Mouse (Mus musculus): ENCODE data around the gene Nxnl2.

Gene Nxnl2

GRCm38 (mm10) chr13:51170691-51171680 lies at the start of gene Nxnl2:
Gene Nxnl2, plus strand, starts transcription at chr13:51171022.
- peak; percentile 74 to 76 for DNase-seq

GRCm38 (mm10) chr13:51121966-51122365 lies 48.9 kb upstream of the Nxnl2 start:
- DNase-seq = no peak

DNA sequence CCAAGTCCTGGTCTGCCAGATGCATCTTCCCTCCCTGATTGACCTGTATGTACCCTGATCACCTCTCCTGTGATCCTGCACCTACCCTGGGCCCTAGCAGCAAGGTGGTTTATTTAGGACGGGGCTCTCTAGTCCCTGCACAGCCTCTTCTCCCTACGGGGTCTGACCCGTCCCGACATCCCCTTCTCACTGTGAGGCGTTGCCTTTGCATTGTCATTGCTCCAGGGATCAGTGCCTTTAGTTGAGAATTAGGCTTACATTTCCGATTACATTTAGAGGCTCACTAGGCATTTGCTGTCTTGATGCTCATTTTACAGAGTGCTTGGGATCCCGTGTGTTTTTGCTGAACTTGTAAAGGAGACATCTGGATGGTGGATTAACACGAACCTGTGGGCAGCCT lies 48.1 kb upstream of the Nxnl2 start:
- DNase-seq = no peak

- DNase-seq = no peak
Observed at GRCm38 (mm10) chr13:51125357-51125756, 45.5 kb upstream of the Nxnl2 start.

DNA sequence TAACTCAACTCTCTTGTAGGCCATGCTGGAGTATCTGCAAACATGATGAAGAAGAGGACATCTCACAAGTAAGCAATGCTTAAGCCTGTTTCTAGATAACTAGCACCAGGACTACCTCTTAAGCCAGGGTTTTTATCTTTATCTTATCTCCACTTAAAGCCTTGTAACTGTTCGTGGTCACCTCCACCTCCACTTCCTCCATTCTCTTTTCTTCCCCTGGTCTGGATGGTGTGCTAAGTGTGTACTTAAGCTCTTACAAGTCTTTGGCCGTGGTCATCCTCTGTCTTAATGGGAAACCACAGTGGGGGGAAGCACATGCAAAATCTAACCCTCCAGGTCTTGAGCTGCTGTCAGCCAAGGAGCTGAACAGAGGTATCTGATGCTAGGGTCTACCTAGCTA lies 42.9 kb upstream of the Nxnl2 start:
- DNase-seq = no peak

DNA sequence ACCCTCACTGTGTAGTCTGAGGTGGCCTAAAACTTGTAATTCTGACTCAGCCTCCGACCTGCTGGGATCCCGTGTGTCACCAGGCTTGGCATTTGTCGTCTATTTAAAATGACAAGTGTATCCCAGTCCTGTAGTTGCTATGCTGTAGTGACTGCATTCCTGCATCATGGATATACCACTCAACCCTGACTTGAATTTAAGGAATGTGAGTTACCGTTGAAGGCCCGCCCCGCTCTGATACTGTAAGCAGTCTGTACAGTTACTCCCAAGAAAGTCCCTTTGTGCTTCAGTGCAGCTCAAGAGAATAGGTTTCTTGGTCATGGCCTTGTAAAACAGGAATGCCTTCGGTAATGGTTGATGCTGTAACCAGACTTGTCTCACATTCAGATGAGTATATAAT lies 42.4 kb upstream of the Nxnl2 start:
- DNase-seq = no peak

GRCm38 (mm10) chr13:51131179-51131578 lies 39.6 kb upstream of the Nxnl2 start:
- no peak for DNase-seq

GRCm38 (mm10) chr13:51136315-51136714 lies 34.5 kb upstream of the Nxnl2 start:
- no peak for DNase-seq

GRCm38 (mm10) chr13:51136996-51137701 lies 33.7 kb upstream of the Nxnl2 start:
- no peak for DNase-seq

- no peak for DNase-seq
Observed at GRCm38 (mm10) chr13:51137702-51138031, 33.2 kb upstream of the Nxnl2 start.

DNA sequence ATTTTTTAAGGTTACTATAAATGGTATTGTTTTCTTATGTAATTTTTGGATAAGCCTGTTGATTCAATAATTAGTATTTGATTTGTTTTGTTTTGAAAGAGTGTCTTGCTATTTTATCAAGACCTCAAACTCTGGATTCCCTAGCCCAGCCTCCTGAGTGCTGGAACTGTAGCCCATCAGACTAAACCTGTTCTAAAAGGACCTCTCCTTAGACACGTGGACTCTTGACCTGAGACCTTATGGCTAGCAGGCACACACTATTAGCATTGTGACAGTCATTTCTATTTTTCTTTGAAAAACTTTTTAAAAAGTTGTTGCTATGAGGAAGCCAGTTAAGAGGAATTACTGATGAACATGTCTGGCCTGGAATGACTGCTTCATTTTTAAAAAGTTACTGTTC lies 23.7 kb upstream of the Nxnl2 start:
- DNase-seq = no peak

DNA sequence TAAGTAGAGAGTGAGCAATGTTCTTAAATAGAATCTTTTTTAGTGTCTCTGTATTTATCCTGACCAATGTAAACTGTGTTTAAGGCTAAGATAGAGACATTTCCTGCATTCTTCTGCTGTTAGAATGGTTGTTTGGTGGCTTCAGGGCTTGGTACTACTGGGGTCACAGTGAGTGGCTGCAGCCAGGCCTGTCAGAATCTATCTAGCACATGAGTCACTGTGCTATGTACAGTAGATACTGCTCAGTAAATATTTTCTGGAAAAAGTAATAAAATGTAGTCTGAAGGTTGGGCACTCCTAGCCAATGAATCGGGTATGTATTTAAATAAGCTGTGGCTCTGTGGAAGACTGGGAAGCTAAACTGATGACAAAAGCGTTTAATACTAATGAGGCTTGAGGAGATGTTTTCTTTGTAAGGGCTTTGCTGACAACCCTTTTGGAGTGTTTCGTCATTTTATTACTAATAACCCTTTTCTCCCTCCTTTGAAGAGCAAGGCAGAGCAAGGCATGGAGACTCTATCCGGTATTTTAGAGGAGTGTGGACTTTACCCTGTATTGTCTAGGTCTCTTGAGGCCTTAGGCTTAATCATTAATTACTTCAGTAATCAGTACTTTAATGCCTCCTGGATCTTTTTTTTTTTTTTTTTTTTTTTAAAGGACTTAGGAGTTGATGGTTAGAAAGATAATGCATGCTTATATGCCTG lies 17.7 kb upstream of the Nxnl2 start:
- no peak for DNase-seq

- DNase-seq = no peak
Observed at GRCm38 (mm10) chr13:51153670-51154030, 17.2 kb upstream of the Nxnl2 start.

GRCm38 (mm10) chr13:51155178-51156013 lies 15.4 kb upstream of the Nxnl2 start:
- no peak for DNase-seq

DNA sequence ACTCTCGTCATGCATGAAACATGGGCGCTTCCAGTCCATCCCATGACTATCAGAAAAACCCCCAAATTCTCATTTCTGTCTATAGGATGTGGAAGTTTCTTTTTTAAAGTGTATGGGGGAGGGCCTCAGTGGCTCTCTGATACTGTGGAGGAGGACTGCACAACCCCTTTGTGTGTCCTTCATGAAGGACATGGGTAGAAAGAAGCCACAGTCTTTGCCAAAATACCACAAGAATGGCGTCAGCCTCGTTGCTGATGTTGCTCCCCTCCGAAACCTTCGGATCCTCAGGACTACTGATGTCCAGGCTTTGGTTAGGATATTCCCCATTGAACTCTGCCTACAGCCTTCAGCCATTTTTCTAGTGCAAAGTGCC lies 14.8 kb upstream of the Nxnl2 start:
- no peak for DNase-seq

DNA sequence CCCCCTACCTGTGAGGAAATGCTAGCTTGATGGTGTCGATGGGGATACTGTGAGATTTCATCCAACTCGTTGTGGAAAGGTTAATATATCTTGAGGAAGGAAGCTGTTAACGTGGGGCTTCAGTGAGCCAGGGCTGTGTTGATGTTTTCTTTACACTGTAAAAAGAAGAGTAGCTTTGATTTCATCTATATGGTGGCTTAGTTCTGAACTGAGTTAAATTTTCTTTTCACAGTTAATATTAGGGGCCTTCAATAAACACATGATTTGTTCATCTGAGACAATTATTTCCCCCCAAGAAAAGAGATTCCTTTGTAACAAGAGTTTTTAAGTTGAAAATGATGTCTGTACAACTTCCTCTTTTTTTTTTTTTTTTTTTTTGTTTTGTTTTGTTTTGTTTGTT lies 13.5 kb upstream of the Nxnl2 start:
- DNase-seq = no peak

GRCm38 (mm10) chr13:51161672-51162071 lies 9.2 kb upstream of the Nxnl2 start:
- DNase-seq = no peak

- DNase-seq = no peak
Observed at GRCm38 (mm10) chr13:51162246-51162645, 8.6 kb upstream of the Nxnl2 start.

DNA sequence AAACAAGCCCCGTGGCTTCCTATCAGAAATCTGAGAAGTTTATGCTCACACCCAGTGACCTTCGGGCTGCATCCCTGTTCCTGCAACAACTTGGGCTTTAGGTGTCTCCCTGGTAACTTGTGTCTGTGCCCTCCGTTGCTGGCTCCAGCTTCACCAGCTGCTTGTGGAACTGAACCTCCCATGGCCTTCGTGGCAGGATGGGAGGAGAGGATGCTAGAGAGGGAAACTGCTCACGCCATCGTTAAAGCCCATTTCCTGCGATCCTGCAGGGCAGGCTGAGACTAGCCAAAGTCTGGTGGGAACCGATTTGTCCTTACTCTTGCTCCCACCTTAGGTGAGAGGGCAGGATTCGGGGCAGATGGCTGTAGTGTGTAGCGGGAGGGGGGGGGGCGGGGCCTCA lies 4.1 kb upstream of the Nxnl2 start:
- DNase-seq = no peak

- no peak for DNase-seq
Observed at GRCm38 (mm10) chr13:51170215-51170614, 607 bp upstream of the Nxnl2 start.

GRCm38 (mm10) chr13:51172601-51173000 lies 1.8 kb downstream of the Nxnl2 start:
- DNase-seq = no peak

GRCm38 (mm10) chr13:51178932-51179331 lies 8.1 kb downstream of the Nxnl2 start:
- no peak for DNase-seq

- DNase-seq = no peak
Observed at GRCm38 (mm10) chr13:51179362-51179761, 8.5 kb downstream of the Nxnl2 start.

All from thymus, postnatal 36 days (tissue).